In genomic region chr19:32194074-32194473, GRCm38 (mm10) we compare ENCODE assay signal across 13 mouse cellular contexts.
"Had no signal": no experiment of that assay in that cellular context is flagged by ENCODE, and none has a peak within 500 bp of the region (broad histone marks: within the 10 kb centered on the region; RNA-seq: fewer than 3 reads in every experiment).

No protein-coding gene starts in this region.

- H3K27ac ChIP-seq: kidney, postnatal 0 days; limb, embryonic 13.5 days; liver, embryonic 14.5 days; midbrain, embryonic 12.5 days; neural tube, embryonic 13.5 days; stomach, embryonic 15.5 days had no signal

- H3K4me1 ChIP-seq: midbrain, embryonic 12.5 days had no signal

- H3K36me3 ChIP-seq: limb, embryonic 13.5 days; midbrain, embryonic 12.5 days; neural tube, embryonic 13.5 days; stomach, embryonic 15.5 days had no signal

- H3K4me3 ChIP-seq: limb, embryonic 13.5 days; midbrain, embryonic 12.5 days; neural tube, embryonic 13.5 days; stomach, embryonic 15.5 days had no signal

- H3K9me3 ChIP-seq: limb, embryonic 13.5 days; midbrain, embryonic 12.5 days; neural tube, embryonic 13.5 days; stomach, embryonic 15.5 days had no signal

- DNase-seq: layer of hippocampus, adult 9-11 months; layer of hippocampus, postnatal 36 days; left cerebral cortex, postnatal 4 days; retina, postnatal 1 day; right cerebral cortex, postnatal 4 days; thymus, adult 2 months; thymus, postnatal 25 days had no signal

- H3K9ac ChIP-seq: limb, embryonic 13.5 days; liver, embryonic 14.5 days; midbrain, embryonic 12.5 days; neural tube, embryonic 13.5 days; stomach, embryonic 15.5 days had no signal

- H3K27me3 ChIP-seq: limb, embryonic 13.5 days; midbrain, embryonic 12.5 days; neural tube, embryonic 13.5 days; stomach, embryonic 15.5 days had no signal
